Mouse (Mus musculus): Measurements from ENCODE around the gene Mapkbp1.

- TF ChIP-seq MAX (IDR thresholded peaks at IDR 0.05) = no peak
- TF ChIP-seq CTCF (IDR thresholded peaks at IDR 0.05; ENCODE audit: control insufficient read depth, insufficient read depth, insufficient read length) = no peak
- TF ChIP-seq FOSL1 (IDR thresholded peaks at IDR 0.05; ENCODE audit: insufficient read depth, low read length, poor library complexity, severe bottlenecking) = no peak
- no peak for TF ChIP-seq CEBPB (IDR thresholded peaks at IDR 0.05; ENCODE audit: low read depth)
- TF ChIP-seq USF1 (IDR thresholded peaks at IDR 0.05; ENCODE audit: low read depth) = no peak
- TF ChIP-seq MYOD1 (IDR thresholded peaks at IDR 0.05; ENCODE audit: control insufficient read depth, insufficient read length, low read depth) = no peak
- TF ChIP-seq MYOG (IDR thresholded peaks at IDR 0.05; ENCODE audit: control insufficient read depth, extremely low read depth, insufficient read length) = no peak
Observed at GRCm38 (mm10) chr2:120007680-120008210, 35.2 kb downstream of the Mapkbp1 start.

All from C2C12 (cell line).